Mouse (Mus musculus) olfactory bulb, adult 2 months (tissue): ENCODE measurements around the gene Utp18.

Experiments used
- CTCF ChIP-seq: fragments of 200-500 bp; IDR thresholded peaks from 2 replicates; pipeline ENCODE4 v1.5.1; 2012; ENCODE audit warnings: low read depth, mild to moderate bottlenecking, low read length, moderate library complexity; ENCODE audit not compliant: insufficient read depth
- POLR2A ChIP-seq: fragments of 200-500 bp; IDR thresholded peaks from 2 replicates; pipeline ENCODE4 v1.6.1; 2012; ENCODE audit warnings: mild to moderate bottlenecking, low read depth, low read length, moderate library complexity; ENCODE audit not compliant: insufficient read depth

DNA sequence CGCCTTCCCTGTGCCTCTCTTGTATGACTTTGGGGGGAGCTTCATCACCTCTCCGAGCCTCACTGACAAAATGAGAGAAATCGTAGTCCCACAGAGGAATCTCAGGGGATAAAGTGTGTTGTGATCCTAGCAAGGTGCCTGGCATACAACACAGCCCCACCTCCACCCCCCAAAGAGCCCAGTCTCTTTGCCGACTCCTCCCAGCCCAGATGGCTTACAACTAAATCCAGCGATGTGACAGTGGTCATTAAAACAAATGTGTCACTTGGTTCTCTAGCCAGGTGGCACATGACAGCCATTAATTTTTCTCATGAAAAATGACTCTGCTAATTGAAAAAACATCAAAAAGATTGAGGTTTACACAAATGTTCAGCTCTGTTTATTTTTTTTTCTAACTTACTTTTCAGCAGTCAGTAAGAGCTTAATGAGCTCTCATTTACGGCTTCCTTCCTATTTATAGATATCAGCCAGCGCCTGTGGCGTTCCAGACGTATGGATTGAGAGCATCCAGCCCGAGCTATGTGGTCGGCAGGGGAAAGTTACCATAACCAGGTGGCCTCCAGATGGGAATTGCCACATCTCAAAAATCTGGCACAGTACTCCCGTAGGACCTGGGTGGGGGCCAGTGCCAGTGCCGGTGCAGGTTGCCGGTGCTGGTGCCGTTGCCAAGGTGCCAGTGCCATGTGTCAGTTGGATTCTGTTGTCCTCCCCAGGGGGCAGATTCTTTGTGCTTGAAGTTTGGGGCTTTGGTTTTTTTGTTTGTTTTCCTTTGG lies 67.4 kb downstream of the Utp18 start:
- TF ChIP-seq CTCF (no peak), POLR2A (no peak)
